In the genomic region with DNA sequence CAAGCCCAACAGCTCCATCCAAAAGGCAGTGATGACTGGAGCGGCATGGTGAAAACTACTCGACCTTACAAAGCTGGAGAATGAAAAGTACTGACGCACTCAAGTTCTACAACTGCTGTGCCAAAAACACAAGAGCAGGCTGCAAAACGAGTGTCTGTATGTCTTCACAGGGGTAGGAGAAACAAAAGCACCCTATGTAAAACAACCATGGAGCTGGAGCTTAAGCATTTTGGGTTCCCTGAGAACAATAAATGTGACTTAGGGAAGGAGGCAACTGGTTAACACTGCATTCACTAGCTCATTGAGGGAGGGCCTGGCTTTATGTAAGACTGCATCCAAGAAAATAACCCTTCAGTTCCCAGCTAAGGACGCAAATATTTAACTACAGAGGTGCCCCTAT, we compare ENCODE assay signal across 9 mouse cellular contexts.
A peak's percentile ranks its signal among the peaks of the same experiment; 100 is the strongest.
DNase-seq lines count a peak whose midpoint lies in the region; ATAC-seq lines count a peak whose summit lies in the region.
"Had no signal": no experiment of that assay in that cellular context is flagged by ENCODE, and none has a peak within 500 bp of the region (broad histone marks: within the 10 kb centered on the region; RNA-seq: fewer than 3 reads in every experiment).

No protein-coding gene starts in this region.

- no peaks in the 10 kb centered on the region for H3K36me3 ChIP-seq in heart, embryonic 11.5 days (ENCODE audit: control insufficient read depth, insufficient read depth, low read length)
- H3K36me3 ChIP-seq in hindbrain, embryonic 12.5 days: no peaks in the 10 kb centered on the region
- H3K36me3 ChIP-seq in midbrain, embryonic 11.5 days (ENCODE audit: control insufficient read depth, insufficient read depth, low read length): no peaks in the 10 kb centered on the region

- H3K4me2 ChIP-seq in heart, embryonic 11.5 days: peak overlapping the region; percentile 70
- peak overlapping the region; percentile 80 for H3K4me2 ChIP-seq in hindbrain, embryonic 12.5 days (replicated peaks)
- H3K4me2 ChIP-seq in midbrain, embryonic 11.5 days: peak overlapping the region; percentile 46

- DNase-seq in heart, postnatal 14 days: no peak
- DNase-seq in midbrain, embryonic 11.5 days (ENCODE audit: low spot score, missing footprints): no peak
- no peak for DNase-seq in ovary, adult 18-20 months (ENCODE audit: low spot score)
- DNase-seq in natural killer cell, adult 2 months (ENCODE audit: low spot score in 2 of 2): no peak
- no peak for DNase-seq in right cerebral cortex, adult 2 months (ENCODE audit: low spot score in 2 of 2)
- DNase-seq: adrenal gland, postnatal 36 days had no signal

- no peaks in the 10 kb centered on the region for H3K27me3 ChIP-seq in heart, embryonic 11.5 days (ENCODE audit: control insufficient read depth, insufficient read depth, low read length)
- H3K27me3 ChIP-seq in hindbrain, embryonic 12.5 days: no peaks in the 10 kb centered on the region
- no peaks in the 10 kb centered on the region for H3K27me3 ChIP-seq in midbrain, embryonic 11.5 days (ENCODE audit: control insufficient read depth, insufficient read depth, low read length)

- no peaks in the 10 kb centered on the region for H3K9me3 ChIP-seq in heart, embryonic 11.5 days (replicated peaks; ENCODE audit: control insufficient read depth, low read length)
- H3K9me3 ChIP-seq in hindbrain, embryonic 12.5 days (replicated peaks): no peaks in the 10 kb centered on the region
- H3K9me3 ChIP-seq in midbrain, embryonic 11.5 days (ENCODE audit: control insufficient read depth, low read length): no peaks in the 10 kb centered on the region

- H3K27ac ChIP-seq in heart, embryonic 11.5 days (ENCODE audit: low read depth, low read length): peak overlapping the region; percentile 35; the same call in 1 of the 2 replicates
- peak overlapping the region; percentile 59; the same call in 1 of the 2 replicates for H3K27ac ChIP-seq in brown adipose tissue, adult 24 weeks (replicated peaks; ENCODE audit: low read depth, low read length)
- H3K27ac ChIP-seq in hindbrain, embryonic 12.5 days: no peak overlapping the region
- no peak overlapping the region for H3K27ac ChIP-seq in midbrain, embryonic 11.5 days (ENCODE audit: low read depth, low read length)

- intact Hi-C loops in heart, postnatal 14 days (cut with DNase I): loop anchor here (5.0 kb wide), 2 partner anchors 52 to 98 kb away; no protein-coding TSS in a partner anchor

- WGBS in heart, embryonic 11.5 days (ENCODE audit: insufficient replicate concordance): 31% methylated on average over 5 of the region's 5 CpGs
- 32% methylated on average over 5 of the region's 5 CpGs for WGBS in hindbrain, embryonic 12.5 days
- WGBS in midbrain, embryonic 11.5 days: 17% methylated on average over 5 of the region's 5 CpGs

- no peak for ATAC-seq in heart, embryonic 11.5 days (replicated peaks; ENCODE audit: insufficient number of reproducible peaks, low FRiP score, low TSS enrichment)
- no peak for ATAC-seq in hindbrain, embryonic 12.5 days (ENCODE audit: low FRiP score)
- no peak for ATAC-seq in midbrain, embryonic 11.5 days (ENCODE audit: low FRiP score)

- H3K4me1 ChIP-seq in heart, embryonic 11.5 days (ENCODE audit: control insufficient read depth, insufficient read depth, low read length): peaks cover 27% of the 10 kb centered on the region
- peaks cover 7% of the 10 kb centered on the region; the same call in 1 of the 2 replicates for H3K4me1 ChIP-seq in brown adipose tissue, adult 24 weeks (ENCODE audit: control insufficient read depth, insufficient read depth, insufficient read length, low read length)
- peaks cover 12% of the 10 kb centered on the region for H3K4me1 ChIP-seq in hindbrain, embryonic 12.5 days
- peaks cover 15% of the 10 kb centered on the region for H3K4me1 ChIP-seq in midbrain, embryonic 11.5 days (ENCODE audit: control insufficient read depth, insufficient read depth, low read length)

- H3K9ac ChIP-seq in heart, embryonic 11.5 days (ENCODE audit: low read depth, low read length): peak overlapping the region; percentile 59
- 0 out of 2 replicates have a peak overlapping the region, but pooled peaks have one; percentile 27 for H3K9ac ChIP-seq in hindbrain, embryonic 12.5 days
- peak overlapping the region; percentile 37; the same call in 1 of the 2 replicates for H3K9ac ChIP-seq in midbrain, embryonic 11.5 days (ENCODE audit: low read length)

- H3K4me3 ChIP-seq in heart, embryonic 11.5 days (ENCODE audit: low read depth, low read length): peak overlapping the region; percentile 46
- H3K4me3 ChIP-seq in brown adipose tissue, adult 24 weeks (ENCODE audit: insufficient read depth, low read depth, low read length): peak overlapping the region; percentile 64
- peak overlapping the region; percentile 15 for H3K4me3 ChIP-seq in hindbrain, embryonic 12.5 days
- H3K4me3 ChIP-seq in midbrain, embryonic 11.5 days (ENCODE audit: low read depth, low read length): peak overlapping the region; percentile 13

Comparison
In these comparisons a context has a peak if more than half of its experiments do, and no peak if none do; other contexts are left out.
1. H3K27ac ChIP-seq: peak in heart, embryonic 11.5 days (single experiment) and brown adipose tissue, adult 24 weeks (single experiment); none in hindbrain, embryonic 12.5 days (single experiment) and midbrain, embryonic 11.5 days (single experiment).
2. H3K4me3 ChIP-seq: peak in every context shown above with its lines; median percentile 64 in brown adipose tissue, adult 24 weeks; 46 in heart, embryonic 11.5 days; 15 in hindbrain, embryonic 12.5 days; 13 in midbrain, embryonic 11.5 days.
3. Peak in every context shown above with its lines, with median percentiles within 50 percentile points of each other: H3K4me2 ChIP-seq and H3K9ac ChIP-seq.